In genomic region chr12:69447962-69448767, GRCm38 (mm10) we compare ENCODE assay signal across 7 mouse cellular contexts.
DNase-seq lines count a peak whose midpoint lies in the region; ATAC-seq and TF ChIP-seq lines count a peak whose summit lies in the region.

No protein-coding gene starts in this region.

- H3K4me1 ChIP-seq in hindbrain, embryonic 15.5 days (replicated peaks): peaks cover 15% of the 10 kb centered on the region
- H3K4me1 ChIP-seq in liver, embryonic 13.5 days (replicated peaks): peaks cover 18% of the 10 kb centered on the region

- no peaks in the 10 kb centered on the region for H3K36me3 ChIP-seq in hindbrain, embryonic 15.5 days
- no peaks in the 10 kb centered on the region for H3K36me3 ChIP-seq in liver, embryonic 13.5 days

- DNase-seq in ovary, postnatal 36 days (ENCODE audit: low spot score): peak; percentile 34
- DNase-seq in ovary, postnatal 10 days (ENCODE audit: low spot score): no peak
- peak; percentile 31 for DNase-seq in brain, embryonic 14.5 days (ENCODE audit: low read depth)
- DNase-seq in liver, embryonic 13.5 days: peak; percentile 9
- peak; percentile 5 to 11 for DNase-seq in right cerebral cortex, postnatal 36 days (ENCODE audit: low spot score in 2 of 2)
- DNase-seq in c-Kit-positive CD71-positive TER-119-positive erythroid progenitor cells, embryonic 14.5 days (ENCODE audit: low spot score): no peak

- H3K27me3 ChIP-seq in hindbrain, embryonic 15.5 days: no peaks in the 10 kb centered on the region
- peaks cover 15% of the 10 kb centered on the region for H3K27me3 ChIP-seq in liver, embryonic 13.5 days

- no peak overlapping the region for H3K4me3 ChIP-seq in hindbrain, embryonic 15.5 days
- no peak overlapping the region for H3K4me3 ChIP-seq in liver, embryonic 13.5 days (replicated peaks)

- no peaks in the 10 kb centered on the region for H3K9me3 ChIP-seq in hindbrain, embryonic 15.5 days
- H3K9me3 ChIP-seq in liver, embryonic 13.5 days (replicated peaks): no peaks in the 10 kb centered on the region

- H3K4me2 ChIP-seq in hindbrain, embryonic 15.5 days: no peak overlapping the region
- peak overlapping the region; percentile 10 for H3K4me2 ChIP-seq in liver, embryonic 13.5 days

- no peak for TF ChIP-seq POLR2A in brain, embryonic 14.5 days (IDR thresholded peaks at IDR 0.05; ENCODE audit: borderline replicate concordance, extremely low read depth, insufficient read depth, insufficient read length, poor library complexity, severe bottlenecking)

- no peak for TF ChIP-seq CTCF in brain, embryonic 14.5 days (IDR thresholded peaks at IDR 0.05; ENCODE audit: borderline replicate concordance, extremely low read depth, insufficient read depth, insufficient read length)

- WGBS in hindbrain, embryonic 15.5 days: 66% methylated on average over 14 of the region's 14 CpGs
- 17% methylated on average over 14 of the region's 14 CpGs for WGBS in liver, embryonic 13.5 days (ENCODE audit: insufficient replicate concordance)

- H3K9ac ChIP-seq in hindbrain, embryonic 15.5 days: no peak overlapping the region
- no peak overlapping the region for H3K9ac ChIP-seq in liver, embryonic 13.5 days

- peak overlapping the region; percentile 61 for H3K27ac ChIP-seq in hindbrain, embryonic 15.5 days (replicated peaks)
- peak overlapping the region; percentile 29 for H3K27ac ChIP-seq in liver, embryonic 13.5 days

- no peak for ATAC-seq in hindbrain, embryonic 15.5 days (ENCODE audit: low FRiP score, low read depth)
- ATAC-seq in liver, embryonic 13.5 days (ENCODE audit: low read depth): no peak

Comparison
In these comparisons a context has a peak if more than half of its experiments do, and no peak if none do; other contexts are left out.
1. DNase-seq: peak in ovary, postnatal 36 days (single experiment), brain, embryonic 14.5 days (single experiment), liver, embryonic 13.5 days (single experiment) and right cerebral cortex, postnatal 36 days (2 of 2); none in ovary, postnatal 10 days (single experiment) and c-Kit-positive CD71-positive TER-119-positive erythroid progenitor cells, embryonic 14.5 days (single experiment).